ENCODE assay signal across 8 mouse cellular contexts in genomic region chr11:6274387-6275093, GRCm38 (mm10). TPM values are rescaled to one million over a fixed set of nuclear protein-coding genes. Genes with fewer than 3 reads are reported as not detected.
DNase-seq lines count a peak whose midpoint lies in the region; ATAC-seq and TF ChIP-seq lines count a peak whose summit lies in the region.

Tmed4 (minus strand) TSS chr11:6274870.

- TF ChIP-seq CTCF in G1E (IDR thresholded peaks at IDR 0.05; ENCODE audit: low read depth, low read length), result peak; percentile 47
- TF ChIP-seq CTCF in layer of hippocampus, adult 2 months (conservative IDR thresholded peaks at IDR 0.05), result peak; percentile 84
- peak; percentile 84 for TF ChIP-seq CTCF in lung, embryonic 14.5 days (IDR thresholded peaks at IDR 0.05; ENCODE audit: low read depth)
- TF ChIP-seq CTCF in olfactory bulb, adult 2 months (IDR thresholded peaks at IDR 0.05; ENCODE audit: insufficient read depth, low read depth, low read length), result peak; percentile 47; the same call in 1 of the 2 replicates
- TF ChIP-seq CTCF in thymus, adult 2 months (IDR thresholded peaks at IDR 0.05; ENCODE audit: borderline replicate concordance, control insufficient read depth, extremely low read depth, insufficient read depth, low read length, poor library complexity), result peak; percentile 73; the same call in 1 of the 2 replicates

- TF ChIP-seq POLR2A in olfactory bulb, adult 2 months (IDR thresholded peaks at IDR 0.05; ENCODE audit: insufficient read depth, low read depth, low read length), result peak; percentile 87
- peak; percentile 93 for TF ChIP-seq POLR2A in thymus, adult 2 months (IDR thresholded peaks at IDR 0.05; ENCODE audit: control insufficient read depth, extremely low read depth, insufficient read depth, low read length, poor library complexity)

- peak within 1 kb of the TSS; percentile 97 for H3K4me3 ChIP-seq in G1E (ENCODE audit: low read depth, low read length)
- H3K4me3 ChIP-seq in forebrain, embryonic 16.5 days (replicated peaks; ENCODE audit: low read length), result peak within 1 kb of the TSS; percentile 83
- H3K4me3 ChIP-seq in layer of hippocampus, adult 2 months, result peak within 1 kb of the TSS; percentile 94
- peak within 1 kb of the TSS; percentile 87 for H3K4me3 ChIP-seq in lung, embryonic 14.5 days (ENCODE audit: low read depth, low read length)
- H3K4me3 ChIP-seq in olfactory bulb, adult 2 months (ENCODE audit: insufficient read depth, low read depth, low read length), result peak within 1 kb of the TSS; percentile 84
- peak within 1 kb of the TSS; percentile 92 for H3K4me3 ChIP-seq in thymus, adult 2 months (ENCODE audit: control insufficient read depth, insufficient read depth, low read length)

- H3K4me1 ChIP-seq in G1E (ENCODE audit: insufficient read depth, low read depth, low read length), result peaks cover 18% of the 10 kb centered on the region
- H3K4me1 ChIP-seq in forebrain, embryonic 16.5 days (replicated peaks; ENCODE audit: control insufficient read depth, insufficient read depth, low read length), result peaks cover 22% of the 10 kb centered on the region
- H3K4me1 ChIP-seq in lung, embryonic 14.5 days (ENCODE audit: insufficient read depth), result 0 out of 2 replicates have a peak, but pooled peaks cover 2% of the 10 kb centered on the region
- peaks cover 5% of the 10 kb centered on the region; the same call in 1 of the 2 replicates for H3K4me1 ChIP-seq in olfactory bulb, adult 2 months (ENCODE audit: control insufficient read depth, insufficient read depth, low read length)
- peaks cover 11% of the 10 kb centered on the region for H3K4me1 ChIP-seq in thymus, adult 2 months (replicated peaks; ENCODE audit: control insufficient read depth, insufficient read depth, low read length)

- intact Hi-C loops in heart, postnatal 36 days (cut with DNase I), result loop anchor here (2.0 kb wide), 1 partner anchor 16 kb away; the partner anchor contains the start of gene Ogdh

- peak within 1 kb of the TSS; percentile 85 for H3K4me2 ChIP-seq in forebrain, embryonic 16.5 days (ENCODE audit: low read length)
- H3K4me2 ChIP-seq in lung, embryonic 14.5 days, result peak within 1 kb of the TSS; percentile 87

- DNase-seq in G1E (ENCODE audit: low spot score), result peak; percentile 94
- DNase-seq in cerebellum, adult 18-20 months, result peak; percentile 99 to 100
- peak; percentile 98 to 99 for DNase-seq in heart, postnatal 36 days
- DNase-seq in layer of hippocampus, adult 2 months (ENCODE audit: low spot score in 2 of 2), result peak; percentile 98
- DNase-seq in lung, embryonic 14.5 days, result peak; percentile 99
- peak; percentile 98 for DNase-seq in thymus, adult 2 months

- no peaks in the 10 kb centered on the region for H3K27me3 ChIP-seq in G1E (ENCODE audit: insufficient read depth, low read length)
- H3K27me3 ChIP-seq in forebrain, embryonic 16.5 days (replicated peaks; ENCODE audit: control insufficient read depth, insufficient read depth, low read length), result no peaks in the 10 kb centered on the region
- no peaks in the 10 kb centered on the region for H3K27me3 ChIP-seq in lung, embryonic 14.5 days (ENCODE audit: insufficient read depth, low read length)
- H3K27me3 ChIP-seq in thymus, adult 2 months (ENCODE audit: control insufficient read depth, insufficient read depth, low read length), result no peaks in the 10 kb centered on the region

- no peaks in the 10 kb centered on the region for H3K9me3 ChIP-seq in G1E (replicated peaks)
- no peaks in the 10 kb centered on the region for H3K9me3 ChIP-seq in forebrain, embryonic 16.5 days (ENCODE audit: control insufficient read depth, low read length)
- no peaks in the 10 kb centered on the region for H3K9me3 ChIP-seq in lung, embryonic 14.5 days (ENCODE audit: low read depth, low read length)

- H3K36me3 ChIP-seq in G1E (replicated peaks), result peaks cover 37% of the 10 kb centered on the region
- H3K36me3 ChIP-seq in forebrain, embryonic 16.5 days (ENCODE audit: control insufficient read depth, insufficient read depth), result peaks cover 4% of the 10 kb centered on the region
- H3K36me3 ChIP-seq in lung, embryonic 14.5 days (ENCODE audit: insufficient read depth), result peaks cover 25% of the 10 kb centered on the region
- no peaks in the 10 kb centered on the region for H3K36me3 ChIP-seq in thymus, adult 2 months (ENCODE audit: control insufficient read depth, insufficient read depth, low read length)

- WGBS in forebrain, embryonic 16.5 days, result under 1% methylated on average over 39 of the region's 39 CpGs
- under 1% methylated on average over 39 of the region's 39 CpGs for WGBS in lung, embryonic 14.5 days
- under 1% methylated on average over 39 of the region's 39 CpGs for WGBS in olfactory bulb, adult 2 months
- under 1% methylated on average over 39 of the region's 39 CpGs for WGBS in thymus, adult 2 months

- H3K9ac ChIP-seq in forebrain, embryonic 16.5 days (replicated peaks; ENCODE audit: low read depth, low read length), result peak within 1 kb of the TSS; percentile 95
- H3K9ac ChIP-seq in lung, embryonic 14.5 days, result peak within 1 kb of the TSS; percentile 81

- H3K27ac ChIP-seq in forebrain, embryonic 16.5 days (ENCODE audit: low read length), result peak within 1 kb of the TSS; percentile 92
- peak within 1 kb of the TSS; percentile 89 for H3K27ac ChIP-seq in layer of hippocampus, adult 2 months
- peak within 1 kb of the TSS; percentile 46; the same call in 1 of the 2 replicates for H3K27ac ChIP-seq in lung, embryonic 14.5 days (ENCODE audit: low read depth)
- H3K27ac ChIP-seq in olfactory bulb, adult 2 months (ENCODE audit: insufficient read depth, low read depth, low read length), result peak within 1 kb of the TSS; percentile 72
- H3K27ac ChIP-seq in thymus, adult 2 months (ENCODE audit: control insufficient read depth, insufficient read depth, low read length), result peak within 1 kb of the TSS; percentile 33; the same call in 1 of the 2 replicates

- ATAC-seq in G1E (ENCODE audit: extremely low read depth, insufficient number of reproducible peaks, low FRiP score, poor library complexity, severe bottlenecking), result peak; percentile 86
- peak; percentile 98 for ATAC-seq in forebrain, embryonic 16.5 days
- peak; percentile 99 for ATAC-seq in lung, embryonic 14.5 days (ENCODE audit: insufficient read depth)

RNA-seq across cellular contexts. Expression of gene Tmed4, which starts in this region (rescaled TPM):
- 39.7 and 45.1 TPM in 2 replicates for total RNA-seq in G1E (2014; fragmentation: Nextera tagmentation)
- total RNA-seq in G1E (2017), result 34.7 and 36.1 TPM in 2 replicates
- 33.2 and 38.1 TPM in 2 replicates for polyA plus RNA-seq in G1E (2012)
- 157 and 163 TPM in 2 replicates for polyA plus RNA-seq in forebrain, embryonic 16.5 days (2015; fragmentation: Nextera tagmentation; extraction: Ambion mirVana)
- total RNA-seq in heart, postnatal 36 days (2021), result 10 to 100 TPM; 82.9 to 94.8 TPM
- 100 to 1,000 TPM in 1 of 2 experiments, 10 to 100 TPM in 1; 98.7 to 104 TPM for total RNA-seq in layer of hippocampus, adult 2 months (2021)
- 79.2 and 91.0 TPM in 2 replicates for polyA plus RNA-seq in lung, embryonic 14.5 days (2014; fragmentation: Nextera tagmentation; extraction: Ambion mirVana)
- not detected in 2 replicates for polyA plus RNA-seq in olfactory bulb, adult 2 months (2012; ENCODE audit: insufficient read depth, insufficient read length, low replicate concordance, missing spikeins)
- polyA plus RNA-seq in thymus, adult 2 months (2012; rRNA removed), result 102 and 109 TPM in 2 replicates

Comparison
In these comparisons a context has a peak if more than half of its experiments do, and no peak if none do; other contexts are left out.
1. Peak in every context shown above with its lines: DNase-seq, ATAC-seq, H3K4me3 ChIP-seq and H3K27ac ChIP-seq.
2. H3K27ac ChIP-seq: peak in every context shown above with its lines; median percentile 92 in forebrain, embryonic 16.5 days; 89 in layer of hippocampus, adult 2 months; 72 in olfactory bulb, adult 2 months; 46 in lung, embryonic 14.5 days; 33 in thymus, adult 2 months.